Mouse (Mus musculus) ES-Bruce4 (cell line): ENCODE results near the gene Dock9.

Experiments
- CTCF ChIP-seq: IDR thresholded peaks from one replicate; pipeline ENCODE4 v1.8.1; 2011; ENCODE audit warnings: low read depth, low read length
- EP300 ChIP-seq: IDR thresholded peaks from 2 replicates; pipeline ENCODE4 v1.6.1; 2011; ENCODE audit warnings: low read depth, low read length; ENCODE audit not compliant: insufficient read depth
- POLR2A ChIP-seq: IDR thresholded peaks from one replicate; pipeline ENCODE4 v1.8.1; 2011; ENCODE audit warnings: low read length; ENCODE audit not compliant: insufficient read depth

DNA sequence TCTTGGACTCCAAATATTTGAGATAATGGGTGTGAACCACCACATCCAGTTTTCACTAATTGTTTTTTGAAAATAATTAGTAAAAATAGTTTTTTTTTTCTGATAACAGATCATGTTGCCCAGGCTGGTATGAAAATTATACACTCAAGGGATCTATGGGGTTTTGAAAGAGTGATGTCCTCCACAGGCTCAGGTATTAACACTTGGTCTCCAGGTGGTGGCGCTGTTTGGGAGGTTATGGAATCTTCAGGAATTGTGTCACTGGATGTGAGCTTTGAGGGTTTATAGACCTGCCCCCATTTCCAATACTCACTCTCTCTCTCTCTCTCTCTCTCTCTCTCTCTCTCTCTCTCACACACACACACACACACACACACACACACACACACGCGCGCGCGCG lies 177.5 kb downstream of the Dock9 start:
- no peak for TF ChIP-seq CTCF
- no peak for TF ChIP-seq EP300
- no peak for TF ChIP-seq POLR2A
